Mouse (Mus musculus): ENCODE measurements around the gene Pfdn5.
A peak's percentile ranks its signal among the peaks of the same experiment; 100 is the strongest.

Gene Pfdn5

GRCm38 (mm10) chr15:102370727-102371126 is 44.8 kb downstream of the Pfdn5 start:
- no peak for DNase-seq (ENCODE audit: low spot score in 2 of 2)

GRCm38 (mm10) chr15:102376453-102377162 is 50.7 kb downstream of the Pfdn5 start:
- peak; percentile 59 to 83 for DNase-seq (ENCODE audit: low spot score in 2 of 2)

GRCm38 (mm10) chr15:102377163-102377543 is 51.2 kb downstream of the Pfdn5 start:
- peak; percentile 84 to 93 for DNase-seq (ENCODE audit: low spot score in 2 of 2)

GRCm38 (mm10) chr15:102377810-102378262 is 51.9 kb downstream of the Pfdn5 start:
- peak in 1 of 2 experiments; percentile 21 for DNase-seq (ENCODE audit: low spot score in 2 of 2)
